Mouse (Mus musculus) c-Kit-positive CD71-positive TER-119-negative erythroid progenitor cells, embryonic 14.5 days (primary cell): Measurements from ENCODE around the gene Slc27a2.
A peak's percentile ranks its signal among the peaks of the same experiment; 100 is the strongest.
"Not testable (repeated sequence)": the region's sequence is repeated elsewhere in the genome, so short reads cannot be mapped to it uniquely, and the experiment has no call there.

Experiments used
- DNase-seq: peaks from one replicate; pipeline ENCODE4 v3.0.0-alpha.2; 2013; ENCODE audit warnings: low read depth

Gene Slc27a2

DNA sequence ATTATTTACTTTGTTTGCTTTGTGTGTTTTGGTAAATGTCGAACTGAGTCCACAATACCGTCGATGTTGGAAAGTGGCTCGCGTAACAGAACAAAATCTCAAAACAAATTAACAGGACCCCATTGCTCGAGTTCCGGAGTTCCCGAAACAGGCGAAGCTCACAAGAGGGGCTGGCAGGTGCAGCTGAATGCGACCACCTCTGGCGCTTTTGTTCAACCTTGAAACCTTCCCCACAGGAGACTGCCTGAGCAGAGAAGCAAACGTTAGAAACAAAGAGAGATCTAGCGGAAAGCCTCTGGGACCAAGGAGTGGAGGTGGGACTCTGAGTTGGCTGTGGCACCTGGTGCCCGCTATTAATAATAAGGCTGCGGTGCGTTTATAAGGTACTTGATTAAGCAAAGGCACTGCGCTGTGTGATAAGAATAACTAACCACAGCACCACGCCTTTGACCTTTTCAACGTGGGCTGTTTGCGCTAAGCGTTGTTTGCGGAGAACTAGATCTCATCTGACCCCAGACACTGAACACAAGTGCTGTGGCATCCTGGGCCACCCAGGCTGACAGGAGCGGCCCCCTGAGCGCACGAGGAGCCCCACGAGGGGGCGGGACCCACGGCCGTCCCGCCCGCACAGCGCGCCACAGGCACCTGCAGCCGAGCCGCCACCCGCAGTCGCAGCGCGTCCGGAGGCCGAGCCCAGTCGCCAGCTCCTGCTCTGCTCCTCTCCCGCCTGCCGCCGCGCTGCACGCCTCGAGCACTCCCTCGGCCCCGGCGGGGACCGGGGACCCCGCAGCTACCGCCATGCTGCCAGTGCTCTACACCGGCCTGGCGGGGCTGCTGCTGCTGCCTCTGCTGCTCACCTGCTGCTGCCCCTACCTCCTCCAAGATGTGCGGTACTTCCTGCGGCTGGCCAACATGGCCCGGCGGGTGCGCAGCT, at the start of gene Slc27a2:
Gene Slc27a2, plus strand, starts transcription at position 51 of the 934 bp plus-strand sequence.
- DNase-seq: no peak

DNA sequence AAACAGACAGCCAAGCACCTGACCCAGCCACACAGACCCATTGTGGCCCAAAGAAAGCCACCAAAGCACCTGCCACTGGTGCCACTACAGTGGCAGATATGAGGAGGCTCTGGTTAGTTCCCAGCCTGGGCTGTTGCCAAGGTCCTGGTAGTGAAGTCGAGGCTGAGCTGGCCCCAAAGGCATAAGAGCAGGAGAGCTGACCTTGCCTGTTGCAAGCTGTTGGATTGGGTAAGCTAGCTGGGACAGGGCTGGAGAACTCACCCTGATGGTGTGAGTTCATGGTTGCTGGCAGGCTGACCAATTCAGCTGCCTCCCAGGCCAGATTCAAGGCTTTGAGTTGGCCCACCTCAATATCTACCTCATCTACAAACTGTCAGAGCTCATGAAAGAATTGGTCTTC, 47.1 kb upstream of the Slc27a2 start:
- no peak for DNase-seq

GRCm38 (mm10) chr2:126507477-126507876, 44.7 kb upstream of the Slc27a2 start:
- DNase-seq: no peak

GRCm38 (mm10) chr2:126508228-126508627, 44.0 kb upstream of the Slc27a2 start:
- DNase-seq: no peak

DNA sequence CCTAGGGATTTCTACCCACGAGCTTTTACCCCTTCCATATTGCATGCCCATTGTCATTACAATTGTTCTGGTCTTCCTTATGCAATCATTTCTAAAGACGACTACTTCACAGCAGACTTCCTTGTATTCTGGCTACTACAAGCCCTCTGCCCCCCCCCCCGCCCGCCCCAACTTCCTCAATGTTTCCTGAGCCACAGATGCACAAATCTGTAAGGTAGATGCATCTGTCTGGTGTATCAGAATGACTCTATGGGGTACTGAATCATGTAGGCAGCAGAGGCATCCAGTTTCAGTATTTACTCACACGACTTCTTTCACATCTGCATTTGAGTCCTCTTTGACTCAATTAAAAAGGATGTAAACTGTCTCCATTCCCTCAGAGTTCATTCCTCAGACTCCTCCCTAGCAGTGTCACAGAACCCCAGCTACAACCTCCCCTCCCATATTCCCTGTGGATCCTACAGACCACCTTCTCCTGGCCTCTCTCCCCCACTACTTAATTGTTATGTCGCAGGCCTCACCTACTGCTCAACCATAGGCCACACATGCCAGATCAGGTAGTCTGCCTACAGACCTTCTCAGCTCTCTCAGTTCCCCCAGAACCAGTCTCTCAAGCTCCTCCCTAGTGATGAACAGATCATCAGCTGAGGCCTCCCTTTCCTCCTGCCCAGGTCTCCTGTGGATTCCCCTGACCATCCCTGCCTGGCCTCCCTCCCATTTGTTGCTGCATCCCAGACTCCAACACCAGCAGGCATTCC, 37.0 kb upstream of the Slc27a2 start:
- DNase-seq: no peak

DNA sequence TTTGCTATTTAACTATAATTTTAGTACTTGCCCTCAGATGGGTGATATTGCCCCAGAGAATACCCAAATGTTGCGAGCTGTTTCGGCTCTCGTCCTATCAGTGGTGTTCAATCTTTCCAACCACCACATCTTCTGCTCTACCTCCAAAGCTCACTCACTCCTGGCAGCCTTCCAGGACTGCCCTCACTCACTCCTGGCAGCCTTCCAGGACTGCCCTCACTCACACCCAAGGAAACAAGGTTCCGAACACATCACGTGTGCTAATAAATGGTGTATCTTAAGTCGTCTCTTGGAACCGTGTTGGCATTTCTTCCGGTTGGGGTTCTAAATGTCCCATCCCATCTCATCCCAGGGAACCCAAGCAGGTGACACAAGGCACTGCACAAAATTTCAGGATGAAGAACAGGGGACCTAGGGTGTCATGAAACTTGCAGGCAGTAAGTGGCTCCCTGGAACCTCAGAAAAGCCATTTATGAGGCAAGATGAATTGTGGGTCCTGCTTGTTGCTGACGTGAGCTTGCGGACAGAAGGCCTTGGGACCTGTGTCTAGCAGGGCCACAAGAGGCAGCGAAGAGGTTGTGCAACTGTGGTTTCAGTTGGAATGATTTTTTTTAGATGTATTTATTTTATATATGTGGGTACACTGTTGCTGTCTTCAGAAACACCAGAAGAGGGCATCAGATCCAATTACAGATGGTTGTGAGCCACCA, 32.2 kb upstream of the Slc27a2 start:
- DNase-seq: no peak

DNA sequence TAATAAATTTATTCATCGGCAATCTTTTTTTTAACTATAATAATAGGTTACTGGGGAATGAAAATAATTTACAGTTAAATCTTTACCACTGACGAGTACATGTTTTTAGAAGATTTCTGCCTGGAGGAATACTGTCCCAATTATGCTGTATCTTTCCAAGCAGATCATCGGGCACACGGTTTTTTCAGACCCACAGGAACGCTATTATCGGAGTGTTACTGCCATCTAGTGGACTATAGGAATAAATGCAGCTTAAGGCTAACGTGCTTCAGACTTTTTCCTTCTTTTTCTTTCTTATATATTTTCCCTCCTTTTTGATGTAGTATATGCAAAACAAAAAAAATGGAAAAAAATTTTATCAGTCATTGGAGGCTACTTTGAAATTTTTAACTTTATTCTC, 31.4 kb upstream of the Slc27a2 start:
- DNase-seq: peak; percentile 42

- DNase-seq: no peak
Observed at GRCm38 (mm10) chr2:126521471-126521870, 30.7 kb upstream of the Slc27a2 start.

GRCm38 (mm10) chr2:126522056-126522455, 30.2 kb upstream of the Slc27a2 start:
- no peak for DNase-seq

GRCm38 (mm10) chr2:126523101-126523745, 29.0 kb upstream of the Slc27a2 start:
- not testable (repeated sequence) for DNase-seq

DNA sequence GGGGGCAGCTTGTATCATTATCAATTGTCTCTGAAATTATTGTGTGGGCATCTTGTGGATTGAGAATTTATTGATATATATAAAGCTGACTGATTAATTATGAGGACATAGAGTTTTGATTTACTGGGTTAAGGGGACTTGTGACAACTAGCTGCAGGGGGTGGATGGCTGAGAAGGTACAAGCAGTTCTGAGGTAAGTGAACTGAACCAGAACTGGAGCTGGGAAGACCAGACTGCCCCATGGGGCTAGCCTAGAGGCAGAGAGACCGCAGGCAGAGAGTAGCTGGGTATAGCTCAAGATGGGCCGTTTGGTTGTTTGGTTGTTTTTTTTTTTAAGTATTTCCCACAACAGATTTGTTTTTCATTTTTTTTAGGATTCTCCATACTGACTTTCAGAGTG, 27.9 kb upstream of the Slc27a2 start:
- no peak for DNase-seq

DNA sequence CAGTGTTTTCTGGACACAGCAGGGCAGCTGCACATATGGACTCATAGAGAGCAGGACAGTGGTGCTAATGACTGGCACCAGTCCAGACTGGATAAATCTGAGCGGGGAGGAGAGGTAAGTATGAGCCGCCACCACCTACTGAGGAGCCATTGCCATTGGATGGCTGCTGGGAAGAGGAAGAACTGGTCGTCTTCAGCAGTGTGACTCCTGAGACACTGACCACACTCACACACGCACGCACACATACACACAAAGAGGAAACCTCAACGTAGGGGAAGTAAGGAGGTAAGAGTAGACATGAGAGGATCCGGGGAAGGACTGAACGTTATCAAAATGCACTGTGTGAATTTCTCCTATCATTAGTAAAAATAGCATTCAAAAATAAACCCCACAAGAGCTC, 24.7 kb upstream of the Slc27a2 start:
- DNase-seq: no peak

- no peak for DNase-seq
Observed at GRCm38 (mm10) chr2:126530581-126530980, 21.6 kb upstream of the Slc27a2 start.

- no peak for DNase-seq
Observed at GRCm38 (mm10) chr2:126537654-126538053, 14.6 kb upstream of the Slc27a2 start.

- no peak for DNase-seq
Observed at GRCm38 (mm10) chr2:126540390-126540925, 11.7 kb upstream of the Slc27a2 start.

DNA sequence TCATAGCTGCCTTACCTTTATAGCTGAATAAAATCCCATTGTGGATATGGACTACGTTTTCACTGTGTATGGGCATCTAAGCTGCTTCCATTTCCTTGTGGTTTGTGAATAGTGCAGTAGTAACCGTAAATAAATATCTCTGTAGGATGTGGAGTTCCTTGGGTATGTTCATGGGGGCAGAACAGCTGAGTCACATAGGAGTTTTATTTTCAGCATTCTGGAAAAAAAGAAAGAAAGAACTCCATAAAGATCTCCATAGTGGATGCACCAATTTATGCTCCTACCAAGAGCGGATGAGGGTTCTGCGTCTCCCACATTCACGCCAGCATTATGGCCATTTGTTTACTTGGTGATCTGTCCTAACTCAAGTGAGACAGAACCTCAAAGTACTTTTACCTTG, 10.0 kb upstream of the Slc27a2 start:
- DNase-seq: no peak

DNA sequence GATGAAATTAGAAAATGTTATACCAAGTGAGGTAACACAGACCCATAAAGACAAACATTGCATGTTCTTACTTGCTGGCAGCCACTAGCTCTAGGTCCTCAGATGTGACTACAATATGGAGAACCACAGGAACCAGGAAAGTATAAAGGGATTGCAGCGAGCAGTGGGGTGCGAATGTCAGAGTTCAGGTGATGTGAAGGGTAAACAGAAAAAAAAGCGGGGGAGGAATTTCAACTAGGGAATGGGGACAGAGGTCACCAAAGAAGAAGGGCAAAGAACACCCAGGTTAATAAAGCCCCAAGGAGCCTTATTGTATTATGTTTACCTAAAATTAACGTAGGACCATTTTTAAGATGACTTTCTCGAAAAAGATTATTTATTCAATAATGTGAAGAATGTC, 6.9 kb upstream of the Slc27a2 start:
- DNase-seq: no peak

DNA sequence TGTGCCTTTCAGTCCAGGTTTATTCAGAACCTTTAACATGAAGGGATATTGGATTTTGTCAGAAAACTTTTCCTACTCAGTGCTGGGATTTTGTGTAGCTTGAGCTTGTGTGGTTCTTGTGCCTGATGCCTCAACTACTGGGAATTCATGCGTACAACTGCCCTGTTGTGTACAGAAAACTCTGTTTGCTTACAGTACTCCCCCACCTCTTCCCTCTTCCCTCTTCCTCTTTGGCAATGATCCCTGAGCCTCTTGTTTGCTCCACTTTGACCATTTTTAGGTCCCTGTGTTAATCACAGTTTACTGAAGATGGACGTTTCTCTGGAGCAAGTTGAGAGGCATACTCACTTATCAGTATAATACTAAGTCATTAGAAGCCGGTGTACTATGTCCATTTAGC, 5.8 kb upstream of the Slc27a2 start:
- DNase-seq: no peak

GRCm38 (mm10) chr2:126549681-126550080, 2.5 kb upstream of the Slc27a2 start:
- no peak for DNase-seq

GRCm38 (mm10) chr2:126551244-126551890, 840 bp upstream of the Slc27a2 start:
- no peak for DNase-seq

GRCm38 (mm10) chr2:126551896-126552295, 311 bp upstream of the Slc27a2 start:
- no peak for DNase-seq
